Mouse (Mus musculus): ENCODE data around the gene Gbf1. TPM values are rescaled to one million over a fixed set of nuclear protein-coding genes. Genes with fewer than 3 reads are reported as not detected.
A peak's percentile ranks its signal among the peaks of the same experiment; 100 is the strongest.
"Not testable (repeated sequence)": the region's sequence is repeated elsewhere in the genome, so short reads cannot be mapped to it uniquely, and the experiment has no call there.

Gene Gbf1
- polyA plus RNA-seq, 1 experiment: 40.8 TPM

- H3K36me3 ChIP-seq (ENCODE audit: control insufficient read depth, insufficient read depth): no peaks in the 10 kb centered on the region
- no peaks in the 10 kb centered on the region for H3K79me3 ChIP-seq (ENCODE audit: low read depth)
- H3K79me2 ChIP-seq (ENCODE audit: control insufficient read depth, insufficient read depth): peaks cover 9% of the 10 kb centered on the region
- no peaks in the 10 kb centered on the region for H3K27me3 ChIP-seq (ENCODE audit: control insufficient read depth, insufficient read depth, insufficient read length)
- TF ChIP-seq FOSL1 (IDR thresholded peaks at IDR 0.05; ENCODE audit: insufficient read depth, low read length, poor library complexity, severe bottlenecking) (no peak), USF1 (IDR thresholded peaks at IDR 0.05; ENCODE audit: low read depth) (no peak)
- H3K4me3 ChIP-seq (ENCODE audit: insufficient read depth, poor library complexity, severe bottlenecking): no peak overlapping the region
- no peak overlapping the region for H3ac ChIP-seq (ENCODE audit: control insufficient read depth, insufficient read length, low read depth)
These were observed 63.1 kb downstream of the Gbf1 start for GRCm38 (mm10) chr19:46215401-46215800.

- Histone ChIP-seq H3K79me2 (ENCODE audit: control insufficient read depth, insufficient read depth) (peaks cover 9% of the 10 kb centered on the region), H3K79me3 (ENCODE audit: low read depth) (no peaks in the 10 kb centered on the region)
- no peak for TF ChIP-seq CTCF (IDR thresholded peaks at IDR 0.05; ENCODE audit: control insufficient read depth, insufficient read depth, insufficient read length)
- TF ChIP-seq FOSL1 (IDR thresholded peaks at IDR 0.05; ENCODE audit: insufficient read depth, low read length, poor library complexity, severe bottlenecking): no peak
- TF ChIP-seq MYOD1 (IDR thresholded peaks at IDR 0.05; ENCODE audit: control insufficient read depth, insufficient read length, low read depth): no peak
- no peak for TF ChIP-seq USF1 (IDR thresholded peaks at IDR 0.05; ENCODE audit: low read depth)
- no peak for TF ChIP-seq CEBPB (IDR thresholded peaks at IDR 0.05; ENCODE audit: low read depth)
- TF ChIP-seq MAX (IDR thresholded peaks at IDR 0.05): no peak
- no peak for TF ChIP-seq MYOG (IDR thresholded peaks at IDR 0.05; ENCODE audit: control insufficient read depth, extremely low read depth, insufficient read length)
These were observed 64.4 kb downstream of the Gbf1 start for GRCm38 (mm10) chr19:46216716-46217115.

GRCm38 (mm10) chr19:46217347-46217746 lies 65.0 kb downstream of the Gbf1 start:
- not testable (repeated sequence) for H3K79me3 ChIP-seq (ENCODE audit: low read depth); H3K79me2 ChIP-seq (ENCODE audit: control insufficient read depth, insufficient read depth); H3ac ChIP-seq (ENCODE audit: control insufficient read depth, insufficient read length, low read depth)

More at GRCm38 (mm10) chr19:46216716-46217115, 64.4 kb downstream of the Gbf1 start:
- no peak overlapping the region for H3K4me3 ChIP-seq (ENCODE audit: insufficient read depth, poor library complexity, severe bottlenecking)
- H3K36me3 ChIP-seq (ENCODE audit: control insufficient read depth, insufficient read depth): no peaks in the 10 kb centered on the region
- H3ac ChIP-seq (ENCODE audit: control insufficient read depth, insufficient read length, low read depth): no peak overlapping the region
- H3K27me3 ChIP-seq (ENCODE audit: control insufficient read depth, insufficient read depth, insufficient read length): no peaks in the 10 kb centered on the region

GRCm38 (mm10) chr19:46220116-46220515 lies 67.8 kb downstream of the Gbf1 start:
- TF ChIP-seq MYOD1 (IDR thresholded peaks at IDR 0.05; ENCODE audit: control insufficient read depth, insufficient read length, low read depth) (no peak), CTCF (IDR thresholded peaks at IDR 0.05; ENCODE audit: control insufficient read depth, insufficient read depth, insufficient read length) (no peak), USF1 (IDR thresholded peaks at IDR 0.05; ENCODE audit: low read depth) (no peak), MAX (IDR thresholded peaks at IDR 0.05) (no peak), CEBPB (IDR thresholded peaks at IDR 0.05; ENCODE audit: low read depth) (no peak), MYOG (IDR thresholded peaks at IDR 0.05; ENCODE audit: control insufficient read depth, extremely low read depth, insufficient read length) (no peak), FOSL1 (IDR thresholded peaks at IDR 0.05; ENCODE audit: insufficient read depth, low read length, poor library complexity, severe bottlenecking) (no peak)
- no peaks in the 10 kb centered on the region for H3K79me3 ChIP-seq (ENCODE audit: low read depth)
- H3K79me2 ChIP-seq (ENCODE audit: control insufficient read depth, insufficient read depth): peaks cover 16% of the 10 kb centered on the region
- H3ac ChIP-seq (ENCODE audit: control insufficient read depth, insufficient read length, low read depth): no peak overlapping the region
- no peaks in the 10 kb centered on the region for H3K36me3 ChIP-seq (ENCODE audit: control insufficient read depth, insufficient read depth)
- H3K27me3 ChIP-seq (ENCODE audit: control insufficient read depth, insufficient read depth, insufficient read length): no peaks in the 10 kb centered on the region
- H3K4me3 ChIP-seq (ENCODE audit: insufficient read depth, poor library complexity, severe bottlenecking): no peak overlapping the region

More at GRCm38 (mm10) chr19:46217347-46217746, 65.0 kb downstream of the Gbf1 start:
- H3K4me3 ChIP-seq (ENCODE audit: insufficient read depth, poor library complexity, severe bottlenecking); H3K27me3 ChIP-seq (ENCODE audit: control insufficient read depth, insufficient read depth, insufficient read length); H3K36me3 ChIP-seq (ENCODE audit: control insufficient read depth, insufficient read depth): not testable (repeated sequence)

- peaks cover 7% of the 10 kb centered on the region for H3K79me2 ChIP-seq (ENCODE audit: control insufficient read depth, insufficient read depth)
- H3K27me3 ChIP-seq (ENCODE audit: control insufficient read depth, insufficient read depth, insufficient read length): no peaks in the 10 kb centered on the region
- TF ChIP-seq USF1 (IDR thresholded peaks at IDR 0.05; ENCODE audit: low read depth) (no peak), CEBPB (IDR thresholded peaks at IDR 0.05; ENCODE audit: low read depth) (peak; percentile 92), MYOD1 (IDR thresholded peaks at IDR 0.05; ENCODE audit: control insufficient read depth, insufficient read length, low read depth) (peak; percentile 95), CTCF (IDR thresholded peaks at IDR 0.05; ENCODE audit: control insufficient read depth, insufficient read depth, insufficient read length) (no peak), MAX (IDR thresholded peaks at IDR 0.05) (no peak), MYOG (IDR thresholded peaks at IDR 0.05; ENCODE audit: control insufficient read depth, extremely low read depth, insufficient read length) (no peak), FOSL1 (IDR thresholded peaks at IDR 0.05; ENCODE audit: insufficient read depth, low read length, poor library complexity, severe bottlenecking) (no peak)
These were observed 70.8 kb downstream of the Gbf1 start for GRCm38 (mm10) chr19:46223118-46223517.

GRCm38 (mm10) chr19:46224882-46225281 lies 72.6 kb downstream of the Gbf1 start:
- Histone ChIP-seq H3K4me3 (ENCODE audit: insufficient read depth, poor library complexity, severe bottlenecking) (no peak overlapping the region), H3K36me3 (ENCODE audit: control insufficient read depth, insufficient read depth) (no peaks in the 10 kb centered on the region), H3ac (ENCODE audit: control insufficient read depth, insufficient read length, low read depth) (no peak overlapping the region), H3K27me3 (ENCODE audit: control insufficient read depth, insufficient read depth, insufficient read length) (no peaks in the 10 kb centered on the region), H3K79me2 (ENCODE audit: control insufficient read depth, insufficient read depth) (peaks cover 7% of the 10 kb centered on the region), H3K79me3 (ENCODE audit: low read depth) (peaks cover 4% of the 10 kb centered on the region)
- TF ChIP-seq CTCF (IDR thresholded peaks at IDR 0.05; ENCODE audit: control insufficient read depth, insufficient read depth, insufficient read length) (no peak), MYOG (IDR thresholded peaks at IDR 0.05; ENCODE audit: control insufficient read depth, extremely low read depth, insufficient read length) (no peak), FOSL1 (IDR thresholded peaks at IDR 0.05; ENCODE audit: insufficient read depth, low read length, poor library complexity, severe bottlenecking) (peak; percentile 63), CEBPB (IDR thresholded peaks at IDR 0.05; ENCODE audit: low read depth) (no peak)

More at GRCm38 (mm10) chr19:46223118-46223517, 70.8 kb downstream of the Gbf1 start:
- Histone ChIP-seq H3K4me3 (ENCODE audit: insufficient read depth, poor library complexity, severe bottlenecking) (no peak overlapping the region), H3K36me3 (ENCODE audit: control insufficient read depth, insufficient read depth) (no peaks in the 10 kb centered on the region), H3K79me3 (ENCODE audit: low read depth) (no peaks in the 10 kb centered on the region), H3ac (ENCODE audit: control insufficient read depth, insufficient read length, low read depth) (no peak overlapping the region)
